Mouse (Mus musculus): ENCODE measurements around the gene Dmc1. TPM values are rescaled to one million over a fixed set of nuclear protein-coding genes. Genes with fewer than 3 reads are reported as not detected.

Dmc1 gene
- total RNA-seq, 2 experiments from 2014 or later, result 2.1 to 4.9 TPM

DNA sequence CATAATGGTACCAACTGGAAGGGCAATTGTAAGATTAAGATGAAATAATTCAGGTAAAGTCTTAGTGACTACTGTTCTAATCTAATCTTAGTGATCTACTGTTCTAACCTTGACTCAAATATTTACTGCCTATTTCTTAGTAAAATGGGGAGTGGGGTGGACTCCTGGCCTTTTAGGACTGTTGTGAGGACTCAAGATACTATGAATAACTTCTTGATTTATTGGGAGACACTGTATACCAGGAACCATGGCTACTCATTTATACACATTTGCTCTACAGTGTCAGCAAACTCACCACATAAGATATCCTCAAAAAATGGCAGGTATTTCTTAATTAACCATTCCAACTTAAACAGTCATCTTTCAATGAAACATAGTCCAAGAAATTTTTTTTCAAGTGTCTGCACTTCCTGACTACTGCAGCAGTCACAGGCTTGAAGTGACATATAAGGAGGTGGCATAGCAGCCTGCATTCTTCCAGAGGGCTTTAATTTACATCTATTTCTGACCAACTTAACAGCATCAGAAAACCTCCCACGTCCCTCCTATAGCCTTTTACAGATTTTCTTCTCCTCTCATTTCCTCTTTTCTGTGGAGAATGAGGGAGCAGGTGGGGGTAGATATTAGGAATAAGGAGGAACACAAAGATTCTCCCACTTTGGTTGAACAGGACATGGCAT, 29.2 kb downstream of the Dmc1 start:
- ATAC-seq (replicated peaks; ENCODE audit: poor library complexity, severe bottlenecking), result no peak

DNA sequence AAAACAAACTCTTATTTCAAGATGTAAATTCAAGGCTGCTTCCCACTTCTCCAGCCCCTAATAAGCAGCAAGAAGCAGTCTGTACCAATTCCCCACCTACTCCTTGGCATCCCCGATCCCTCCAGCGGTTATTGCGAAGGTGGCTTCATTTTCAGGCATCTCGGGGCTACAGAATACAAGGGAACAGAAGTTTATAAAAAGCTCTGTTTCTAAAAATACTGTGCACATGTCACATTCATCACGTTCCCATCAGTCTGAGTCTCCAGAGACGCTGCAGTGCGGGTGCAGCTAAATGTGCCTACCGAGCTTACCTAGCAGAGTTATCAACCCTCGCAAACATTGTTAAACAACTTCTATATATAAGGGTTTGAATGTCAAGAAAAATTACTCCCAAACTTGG, 42.5 kb downstream of the Dmc1 start:
- ATAC-seq (replicated peaks; ENCODE audit: poor library complexity, severe bottlenecking), result no peak

DNA sequence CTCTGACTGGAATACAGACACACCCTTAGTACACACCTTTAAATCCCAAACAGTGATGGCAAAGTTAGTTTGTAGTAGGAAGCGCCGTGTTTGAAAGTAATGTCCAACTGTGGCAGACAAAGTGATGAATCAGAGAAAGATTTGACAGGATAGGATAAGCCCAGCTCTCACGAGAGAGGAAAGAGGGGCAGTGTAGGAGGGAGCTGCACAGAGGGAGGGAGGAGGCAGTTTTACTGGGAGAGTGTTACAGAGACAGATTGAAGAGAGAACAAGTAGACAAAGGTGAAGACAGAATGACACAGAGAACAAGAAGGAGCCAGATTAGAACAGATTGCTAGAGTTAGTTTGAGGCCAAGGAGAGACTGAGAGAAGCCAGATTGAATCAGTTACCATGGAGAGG, 45.3 kb downstream of the Dmc1 start:
- no peak for ATAC-seq (replicated peaks; ENCODE audit: poor library complexity, severe bottlenecking)

DNA sequence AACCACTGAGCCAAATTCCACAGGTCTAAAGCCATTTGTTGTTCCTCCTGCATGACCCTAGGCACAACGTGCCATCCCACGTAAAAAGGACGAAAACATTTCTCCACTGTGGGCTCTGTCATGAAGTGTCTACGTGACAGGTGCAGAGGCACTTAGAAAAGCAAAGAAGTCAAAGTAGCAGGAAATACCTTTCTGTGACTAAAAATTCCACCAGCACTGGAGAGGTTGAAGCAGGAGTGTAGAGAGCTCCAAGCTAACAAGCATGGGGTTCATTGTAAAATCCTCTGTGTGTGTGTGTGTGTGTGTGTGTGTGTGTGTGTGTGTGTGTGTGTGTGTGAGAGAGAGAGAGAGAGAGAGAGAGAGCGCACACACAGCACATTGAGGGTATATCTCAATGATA, 52.3 kb downstream of the Dmc1 start:
- ATAC-seq (replicated peaks; ENCODE audit: poor library complexity, severe bottlenecking), result no peak

DNA sequence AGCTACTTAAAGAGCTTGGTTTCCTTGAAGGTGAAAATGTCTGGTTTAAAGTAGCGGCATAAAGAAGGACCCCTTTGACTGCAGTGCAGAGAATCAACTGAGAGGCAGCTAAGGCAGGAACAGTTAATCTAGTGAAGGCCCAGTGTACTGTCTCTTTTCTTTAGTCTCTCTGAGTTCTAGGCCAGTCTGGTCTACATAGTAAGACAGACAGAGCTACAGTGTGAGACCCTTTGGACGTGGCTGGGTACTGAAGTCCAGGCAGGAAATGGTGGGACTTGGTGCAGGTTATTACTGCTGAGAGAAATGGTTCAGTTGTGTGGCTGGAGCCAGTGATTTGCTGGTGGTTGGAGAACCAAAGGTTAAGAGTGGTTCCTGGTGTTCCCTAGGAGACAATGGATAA, 56.7 kb downstream of the Dmc1 start:
- ATAC-seq (replicated peaks; ENCODE audit: poor library complexity, severe bottlenecking), result no peak

DNA sequence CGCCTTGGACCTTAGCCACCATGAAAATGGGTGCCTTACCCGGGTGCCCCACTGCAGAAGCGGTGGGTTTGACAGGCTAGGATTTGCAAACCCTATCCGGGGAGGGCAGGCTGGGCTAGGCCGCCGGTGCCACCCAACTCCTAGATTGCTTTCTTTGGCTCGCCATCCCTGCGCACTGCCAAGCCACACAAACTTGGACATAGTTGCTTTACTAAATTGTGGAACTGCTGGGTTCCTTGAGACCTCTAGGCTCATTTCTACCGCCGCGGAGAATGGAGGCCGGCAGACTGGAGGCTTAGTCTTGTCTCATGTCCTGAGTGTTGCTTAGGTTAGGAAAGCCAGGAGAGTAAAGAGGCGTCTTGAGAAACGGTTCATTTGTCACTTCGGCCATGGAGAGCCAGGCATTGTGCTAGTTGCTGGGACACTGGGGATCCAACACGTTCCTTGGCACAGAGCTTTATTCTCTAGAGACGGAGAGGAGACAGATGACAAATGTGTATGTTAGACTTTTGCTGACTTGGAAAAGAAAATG, 57.6 kb downstream of the Dmc1 start:
- no peak for ATAC-seq (replicated peaks; ENCODE audit: poor library complexity, severe bottlenecking)

DNA sequence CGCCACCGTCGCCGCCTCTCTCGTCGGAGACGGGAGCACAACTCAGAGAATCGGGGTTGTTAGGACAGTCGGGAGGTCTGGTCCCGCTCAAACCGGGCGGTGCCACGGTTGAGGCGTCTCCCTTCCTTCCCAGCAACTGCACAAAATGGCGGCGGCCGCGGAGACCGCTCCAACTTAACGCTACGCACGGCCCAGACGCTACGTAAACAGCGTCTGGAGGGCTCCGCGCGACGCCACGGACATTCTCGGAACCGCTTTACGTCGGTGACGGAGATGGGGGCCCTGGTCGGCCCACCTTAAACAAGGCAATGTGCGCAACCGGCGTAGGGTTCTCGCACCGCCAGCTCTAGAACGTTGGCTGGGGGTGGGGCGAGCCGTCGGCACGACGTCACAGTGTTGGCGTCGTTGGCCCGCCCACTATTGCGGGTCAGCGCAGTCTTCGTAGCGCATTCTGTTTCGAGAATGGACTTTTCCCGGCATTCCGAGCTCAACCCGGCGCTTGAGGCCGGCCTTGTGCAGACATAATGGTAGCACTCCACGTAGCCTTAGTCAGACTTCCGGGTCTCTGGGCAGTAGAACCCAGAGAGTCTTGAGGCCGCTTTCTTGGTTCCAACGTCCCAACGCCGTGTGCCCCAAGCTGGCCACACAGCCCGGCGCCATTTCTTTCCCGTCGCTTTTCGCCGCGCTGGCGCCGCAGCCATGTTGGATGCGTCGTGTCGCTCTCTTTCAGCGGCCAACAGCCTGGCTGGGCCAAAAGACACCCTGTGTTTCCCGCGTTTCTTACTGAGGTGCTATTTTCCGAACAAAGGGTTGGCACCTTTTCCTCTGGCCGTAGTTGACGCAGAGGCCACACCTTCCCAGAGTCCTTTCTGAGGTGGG, 58.3 kb downstream of the Dmc1 start, which contains the start of gene Ddx17:
Ddx17 (minus strand) TSS at position 332 of the 879 bp plus-strand sequence.
- peak; percentile 94 for ATAC-seq (replicated peaks; ENCODE audit: poor library complexity, severe bottlenecking)

DNA sequence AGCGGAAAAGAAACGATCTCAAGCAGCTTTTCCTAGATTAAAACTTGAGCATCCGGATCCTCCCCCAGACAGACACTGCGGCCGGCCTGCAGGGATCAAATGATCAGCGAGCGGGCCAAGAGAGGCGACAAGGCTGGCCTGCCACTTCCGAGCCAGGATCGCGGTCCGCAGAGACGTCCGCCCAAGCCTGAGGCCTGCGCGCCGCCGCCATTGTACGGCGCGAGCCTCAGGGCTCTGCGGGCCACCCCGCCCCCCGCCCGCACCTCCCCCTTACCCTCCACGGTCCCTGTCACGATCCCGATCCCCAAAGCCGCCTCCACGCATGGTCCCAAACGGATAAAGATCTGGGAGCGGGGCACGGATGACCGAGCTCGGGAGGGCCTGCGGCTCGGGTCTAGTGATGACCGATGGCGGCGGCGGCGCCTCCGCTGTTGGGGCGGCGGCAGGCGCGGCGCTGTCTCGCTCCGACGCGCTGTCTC, 58.9 kb downstream of the Dmc1 start:
- peak; percentile 13; the same call in 1 of the 2 replicates for ATAC-seq (replicated peaks; ENCODE audit: poor library complexity, severe bottlenecking)

DNA sequence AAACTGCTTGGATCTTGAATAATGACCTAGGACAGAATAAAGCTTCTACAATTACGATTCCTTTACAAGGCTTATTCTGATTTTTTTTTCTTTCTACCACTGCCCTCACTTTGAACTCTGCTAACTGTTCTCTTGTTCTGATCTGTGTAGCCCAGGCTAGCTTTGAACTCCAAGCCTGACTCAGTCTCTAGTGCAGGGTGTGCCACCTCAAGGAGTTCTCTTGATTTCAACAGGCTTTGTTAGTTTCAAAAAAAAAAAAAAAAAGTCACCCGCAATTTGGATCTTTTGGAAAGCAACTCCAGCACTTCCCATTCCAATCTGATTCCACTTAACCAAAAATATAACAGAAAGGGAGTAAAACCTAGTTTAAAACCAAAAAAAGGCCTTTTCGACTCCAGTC, 59.4 kb downstream of the Dmc1 start:
- no peak for ATAC-seq (replicated peaks; ENCODE audit: poor library complexity, severe bottlenecking)

DNA sequence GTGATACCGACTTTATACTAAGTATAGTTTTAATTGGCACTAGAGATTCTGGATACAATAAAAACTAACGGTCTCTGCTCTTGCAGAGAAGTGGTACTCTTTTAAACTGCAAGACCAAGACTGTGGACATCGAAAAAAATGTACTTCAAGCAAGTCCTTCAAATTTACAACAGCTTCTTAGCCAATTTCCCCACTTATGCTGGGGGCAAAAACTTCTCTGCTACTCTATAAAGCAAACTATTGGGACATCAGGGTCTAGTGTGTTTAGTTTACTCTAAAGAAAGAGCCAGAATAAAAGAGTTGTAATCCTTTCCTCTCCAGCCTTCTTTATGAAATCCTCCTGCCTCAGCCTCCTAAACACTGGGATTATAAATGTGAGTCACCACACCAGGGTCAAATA, 60.9 kb downstream of the Dmc1 start:
- ATAC-seq (replicated peaks; ENCODE audit: poor library complexity, severe bottlenecking), result no peak

DNA sequence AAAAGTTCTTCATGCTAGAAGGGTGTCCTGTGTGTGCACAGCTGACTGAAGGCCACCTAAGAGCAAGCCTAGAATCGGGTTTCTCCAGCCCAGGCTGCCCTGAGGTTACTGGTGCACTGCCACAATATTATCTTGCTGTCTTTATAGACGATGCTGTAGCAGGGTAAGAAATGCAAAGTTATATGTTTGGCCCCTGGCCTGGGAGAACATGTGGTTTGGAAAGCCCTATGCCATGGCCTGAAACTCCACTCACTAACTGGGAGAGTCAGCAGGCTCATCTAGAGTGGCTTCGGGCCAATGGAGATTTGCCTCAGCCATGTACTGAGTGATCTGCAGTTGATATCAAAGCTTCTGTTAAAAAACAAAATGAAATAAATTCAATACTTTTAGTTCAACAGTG, 71.1 kb downstream of the Dmc1 start:
- ATAC-seq (replicated peaks; ENCODE audit: poor library complexity, severe bottlenecking), result no peak

DNA sequence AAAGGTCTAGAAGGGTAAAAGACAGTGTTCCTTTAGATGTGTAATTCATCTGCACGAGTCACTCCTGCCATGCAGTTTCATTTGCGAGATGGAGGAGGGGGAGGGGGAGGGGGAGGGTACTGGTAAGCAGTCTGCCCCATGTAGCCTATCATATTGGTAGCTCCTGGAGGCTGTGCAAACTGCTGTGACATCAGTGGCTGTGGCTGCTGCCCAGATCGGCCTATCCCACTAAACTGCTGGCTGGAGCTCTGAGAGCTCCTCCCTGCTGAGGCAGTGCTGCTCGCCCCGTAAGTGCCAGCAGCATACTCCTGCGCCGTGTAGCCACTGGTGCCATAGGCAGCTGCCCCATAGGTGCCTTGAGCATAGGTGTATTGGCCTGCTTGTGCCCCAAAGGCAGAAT, 75.0 kb downstream of the Dmc1 start:
- ATAC-seq (replicated peaks; ENCODE audit: poor library complexity, severe bottlenecking), result no peak

DNA sequence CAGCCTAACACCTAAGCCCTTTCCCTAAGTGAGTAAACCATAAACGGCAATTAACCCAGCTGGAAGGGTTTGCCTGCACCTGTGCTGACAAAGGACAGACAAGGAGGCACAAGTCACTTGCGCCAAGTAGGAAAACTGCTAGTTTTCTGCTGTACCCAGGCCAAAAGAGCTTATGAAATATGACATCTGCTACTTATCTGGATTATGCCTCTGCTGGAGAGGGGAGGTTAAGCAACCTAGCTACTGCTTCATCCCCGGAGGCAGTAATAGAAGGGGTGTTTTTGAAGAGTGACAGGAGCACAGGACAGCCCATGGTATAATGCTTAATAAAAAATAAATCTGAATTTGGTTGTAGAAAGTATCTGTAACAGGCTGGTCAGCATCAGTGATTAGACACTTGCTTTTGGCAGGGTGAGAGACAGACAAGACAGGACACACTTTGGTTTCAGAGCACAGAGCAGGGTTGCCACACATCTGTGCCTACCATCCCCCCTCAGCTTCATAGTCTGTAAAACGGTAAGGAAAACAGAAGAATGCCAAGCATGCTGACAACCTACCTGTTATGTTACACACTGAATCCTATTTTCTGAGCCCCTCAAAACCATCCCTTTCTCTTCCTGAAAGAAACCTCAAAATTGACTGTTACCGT, 76.8 kb downstream of the Dmc1 start:
- no peak for ATAC-seq (replicated peaks; ENCODE audit: poor library complexity, severe bottlenecking)

DNA sequence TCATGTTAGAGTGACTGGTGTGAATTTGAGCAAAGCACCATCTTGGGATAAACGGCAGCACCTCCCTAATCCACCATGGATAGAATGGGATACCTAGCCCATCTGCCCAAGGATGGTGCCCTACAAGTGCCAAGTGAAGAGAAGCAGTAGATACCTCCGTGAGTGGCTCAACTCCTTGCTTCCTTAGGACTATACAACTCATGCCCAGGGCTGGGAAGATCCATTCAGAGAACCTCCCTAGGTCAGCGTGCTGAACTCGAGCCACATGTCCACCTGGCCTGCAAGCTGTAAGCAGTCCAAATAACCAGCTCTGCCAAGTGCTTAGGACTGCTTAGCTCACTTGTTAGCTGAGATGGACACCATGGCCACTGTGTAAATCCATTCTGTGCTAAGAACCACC, 77.7 kb downstream of the Dmc1 start:
- ATAC-seq (replicated peaks; ENCODE audit: poor library complexity, severe bottlenecking), result no peak

DNA sequence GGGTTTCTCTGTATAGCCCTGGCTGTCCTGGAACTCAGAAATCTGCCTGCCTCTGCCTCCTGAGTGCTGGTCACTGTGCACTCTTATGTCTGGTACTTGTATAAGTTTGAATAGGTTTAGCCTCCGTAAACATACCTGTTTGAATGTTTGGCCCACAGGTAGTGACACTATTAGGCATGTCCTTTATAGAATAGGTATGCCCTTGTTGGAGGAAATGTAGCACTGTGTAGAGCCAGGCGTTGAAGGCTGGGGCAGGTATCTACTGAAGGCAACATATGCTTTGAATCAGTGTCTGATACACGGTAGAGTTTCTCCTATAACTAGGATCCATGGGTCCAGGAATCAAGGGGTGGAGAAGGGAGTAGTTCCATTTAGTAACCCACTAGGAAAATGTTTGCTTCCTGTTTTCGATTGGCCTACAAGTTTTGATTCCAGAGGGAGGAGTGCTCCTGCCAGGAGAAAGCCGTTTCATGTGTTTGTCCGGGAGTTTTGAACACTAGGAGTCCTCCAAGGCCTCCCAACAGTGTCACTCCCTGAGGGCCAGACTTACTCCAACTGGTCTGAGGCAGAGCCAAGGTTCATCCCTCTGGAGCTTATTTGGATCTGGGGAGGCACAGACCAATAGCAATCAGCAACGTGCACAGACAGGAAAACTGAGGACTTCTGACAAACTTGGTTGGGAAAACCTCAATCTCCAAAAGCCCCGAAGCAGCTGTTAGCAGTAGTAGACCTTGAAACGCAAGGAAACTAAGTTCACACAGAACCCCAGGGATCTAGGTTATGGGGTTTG, 78.7 kb downstream of the Dmc1 start:
- ATAC-seq (replicated peaks; ENCODE audit: poor library complexity, severe bottlenecking), result no peak

DNA sequence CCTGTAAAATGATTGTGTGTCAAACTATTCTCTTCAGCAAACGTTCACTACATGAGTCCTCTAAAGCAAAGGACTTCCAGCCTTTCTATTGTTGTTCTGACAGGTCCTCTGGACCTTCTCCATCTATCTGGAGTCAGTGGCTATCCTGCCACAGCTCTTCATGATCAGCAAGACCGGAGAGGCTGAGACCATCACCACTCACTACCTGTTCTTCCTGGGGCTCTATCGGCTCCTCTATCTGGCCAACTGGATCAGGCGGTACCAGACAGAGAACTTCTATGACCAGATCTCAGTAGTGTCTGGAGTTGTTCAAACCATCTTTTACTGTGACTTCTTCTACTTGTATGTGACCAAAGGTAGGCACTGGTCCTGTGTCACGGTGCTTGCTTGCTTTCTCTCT, 79.3 kb downstream of the Dmc1 start:
- ATAC-seq (replicated peaks; ENCODE audit: poor library complexity, severe bottlenecking), result no peak

DNA sequence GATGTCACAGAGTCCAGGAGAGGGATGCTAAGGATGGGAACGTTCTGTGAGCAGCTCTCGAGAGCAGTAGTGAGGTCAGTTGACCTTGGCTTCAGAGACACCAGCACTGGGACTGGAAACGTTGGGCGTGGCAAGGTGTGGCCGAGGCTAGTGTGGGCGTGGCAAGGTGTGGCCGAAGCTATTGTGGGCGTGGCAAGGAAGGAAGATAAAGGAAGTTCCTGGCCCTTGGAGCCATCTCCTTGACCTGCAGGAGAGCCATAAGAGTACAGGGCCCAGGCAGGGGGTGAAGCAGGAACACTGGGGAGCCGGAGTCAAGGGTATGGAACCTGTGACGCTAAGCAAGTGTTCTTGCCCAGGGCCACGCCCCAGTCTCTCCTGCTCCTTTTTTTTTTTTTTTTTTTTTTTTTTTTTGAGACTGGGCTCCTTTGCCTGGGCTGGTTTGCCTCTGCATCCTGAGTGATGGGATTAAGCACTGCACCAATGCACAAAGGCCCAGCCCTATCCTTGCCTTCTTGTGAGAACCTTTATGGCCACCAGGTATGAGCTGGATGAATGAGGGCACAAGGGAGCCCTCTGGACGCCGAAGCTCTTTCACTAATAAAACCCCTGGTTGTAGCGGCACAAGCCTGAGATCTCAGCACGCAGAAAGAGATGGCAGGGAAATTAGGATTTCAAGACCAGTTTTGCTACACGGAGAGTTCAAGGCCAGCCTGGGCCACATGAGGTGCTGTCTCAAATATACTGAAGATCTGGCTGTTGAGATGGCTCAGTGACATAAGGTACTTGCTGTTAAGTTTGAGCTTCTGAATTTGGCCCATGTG, 85.3 kb downstream of the Dmc1 start:
- ATAC-seq (replicated peaks; ENCODE audit: poor library complexity, severe bottlenecking), result 0 out of 2 replicates have a peak, but pooled peaks have one; percentile 12

DNA sequence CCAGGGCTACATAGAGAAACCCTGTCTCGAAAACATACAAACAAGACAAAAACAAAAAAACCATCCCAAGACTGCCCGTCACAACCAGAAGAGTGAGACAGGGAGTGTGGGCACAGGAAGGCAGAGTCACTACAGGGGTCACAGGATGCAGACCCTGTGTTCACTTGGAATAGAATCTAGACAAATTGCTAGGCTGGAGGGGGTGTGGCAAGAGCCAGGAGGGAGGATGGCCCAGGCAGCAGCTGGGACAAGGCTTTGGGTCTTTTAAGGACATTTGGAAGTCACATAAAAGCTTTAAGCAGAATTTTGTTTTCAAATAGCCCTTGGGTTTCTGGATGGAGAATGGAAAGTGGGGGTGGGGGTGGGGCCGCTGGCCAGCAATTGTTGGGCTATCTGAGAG, 86.3 kb downstream of the Dmc1 start:
- ATAC-seq (replicated peaks; ENCODE audit: poor library complexity, severe bottlenecking), result no peak

DNA sequence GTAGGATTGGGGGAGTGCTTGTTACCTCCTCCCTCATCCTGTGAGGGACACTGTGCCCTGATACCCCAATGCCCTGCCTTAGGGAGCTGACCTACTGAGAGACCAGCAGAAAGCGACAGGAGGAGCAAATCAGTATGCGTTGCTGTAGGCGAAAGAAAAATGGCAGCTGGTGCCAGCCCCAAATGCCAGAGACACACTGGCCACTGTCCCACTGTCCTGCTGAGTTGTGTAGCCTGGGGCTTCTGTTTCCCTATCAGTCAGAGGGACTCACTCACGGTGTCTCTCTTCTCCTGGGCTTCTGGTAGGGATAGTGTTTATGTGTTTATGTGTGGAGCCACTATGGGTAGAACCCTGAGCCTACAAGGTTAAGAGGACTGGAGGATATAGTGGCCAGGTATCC, 87.2 kb downstream of the Dmc1 start:
- no peak for ATAC-seq (replicated peaks; ENCODE audit: poor library complexity, severe bottlenecking)
